Mouse (Mus musculus): Measurements from ENCODE around the gene Clasrp.

Clasrp gene

GRCm38 (mm10) chr7:19603849-19604605 is at the start of gene Clasrp:
TSS of gene Clasrp (minus strand) at chr7:19604486.
- DNase-seq (ENCODE audit: low read depth, low spot score) = peak; percentile 98

GRCm38 (mm10) chr7:19652614-19653013 is 48.3 kb upstream of the Clasrp start:
- DNase-seq (ENCODE audit: low read depth, low spot score) = no peak

DNA sequence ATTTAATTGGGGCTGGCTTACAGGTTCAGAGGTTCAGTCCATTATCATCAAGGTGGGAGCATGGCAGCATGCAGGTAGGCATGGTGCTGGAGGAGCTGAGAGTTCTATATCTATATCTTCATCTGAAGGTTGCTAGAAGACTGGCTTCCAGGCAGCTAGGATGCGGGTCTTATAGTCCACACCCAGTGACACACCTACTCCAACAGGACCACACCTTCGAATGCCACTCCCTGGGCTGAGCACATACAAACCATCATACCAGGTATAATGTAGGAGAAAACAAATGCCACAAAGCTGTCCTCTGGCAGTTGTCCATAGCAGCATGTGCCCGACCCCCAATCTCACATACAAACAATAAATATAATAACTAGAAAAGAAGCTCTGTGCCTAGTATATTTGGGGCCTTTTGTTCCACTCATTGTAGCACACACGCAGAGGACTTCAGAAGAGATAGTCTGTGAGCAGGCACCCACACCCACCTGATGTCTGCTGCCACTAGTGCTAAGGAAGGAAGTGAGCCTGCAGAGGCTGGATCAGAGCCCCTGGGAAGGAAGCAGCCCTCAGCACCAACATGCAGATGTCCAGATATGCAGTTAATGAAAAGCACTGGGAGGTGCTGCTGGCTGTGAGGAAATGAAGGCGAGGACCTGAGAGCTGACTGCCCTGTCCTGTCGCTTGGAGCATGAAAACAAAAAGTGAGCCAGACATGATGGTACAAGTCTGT is 46.9 kb upstream of the Clasrp start:
- no peak for DNase-seq (ENCODE audit: low read depth, low spot score)

DNA sequence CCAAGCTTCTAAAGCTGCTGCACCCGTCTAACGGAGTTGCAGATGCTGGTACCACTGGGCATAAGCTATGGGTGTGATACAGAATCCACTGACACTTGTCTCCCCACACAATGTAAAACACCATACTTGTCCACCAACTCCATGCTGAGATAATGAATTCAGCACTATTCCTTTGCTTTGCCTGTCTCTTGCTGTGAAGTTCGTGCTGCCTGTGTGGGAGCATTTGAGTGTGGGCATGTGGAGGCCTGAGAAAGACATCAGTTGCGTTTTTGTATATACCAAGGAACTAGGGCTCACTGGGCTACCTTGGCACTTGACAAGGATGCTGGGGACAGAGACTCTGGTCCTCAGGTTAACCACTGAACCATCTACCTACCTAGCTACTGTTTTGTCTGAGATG is 36.9 kb upstream of the Clasrp start:
- DNase-seq (ENCODE audit: low read depth, low spot score) = no peak

GRCm38 (mm10) chr7:19635074-19635827 is 31.0 kb upstream of the Clasrp start:
- no peak for DNase-seq (ENCODE audit: low read depth, low spot score)

DNA sequence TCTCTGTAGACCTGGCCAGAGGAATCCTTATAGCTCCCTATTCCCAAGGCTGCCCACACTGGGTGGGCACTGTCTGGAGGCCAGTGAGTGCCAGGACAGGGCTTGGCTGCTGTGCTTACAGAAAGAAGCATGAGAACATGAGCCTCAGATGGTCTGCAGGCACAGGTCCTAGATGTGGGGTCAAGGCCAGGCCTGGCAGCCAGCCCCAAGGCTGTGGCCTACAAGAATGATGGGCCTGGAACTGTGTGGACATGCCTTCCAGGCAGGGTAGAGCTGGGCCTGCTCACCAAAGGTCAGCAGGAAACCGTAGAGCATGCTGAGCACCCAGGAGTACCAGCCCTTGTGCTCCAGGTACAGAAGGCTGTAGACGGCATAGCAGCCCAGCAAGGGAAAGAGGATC is 30.3 kb upstream of the Clasrp start:
- no peak for DNase-seq (ENCODE audit: low read depth, low spot score)

GRCm38 (mm10) chr7:19633855-19634254 is 29.6 kb upstream of the Clasrp start:
- DNase-seq (ENCODE audit: low read depth, low spot score) = no peak

- no peak for DNase-seq (ENCODE audit: low read depth, low spot score)
These were observed 28.9 kb upstream of the Clasrp start for GRCm38 (mm10) chr7:19633197-19633596.

DNA sequence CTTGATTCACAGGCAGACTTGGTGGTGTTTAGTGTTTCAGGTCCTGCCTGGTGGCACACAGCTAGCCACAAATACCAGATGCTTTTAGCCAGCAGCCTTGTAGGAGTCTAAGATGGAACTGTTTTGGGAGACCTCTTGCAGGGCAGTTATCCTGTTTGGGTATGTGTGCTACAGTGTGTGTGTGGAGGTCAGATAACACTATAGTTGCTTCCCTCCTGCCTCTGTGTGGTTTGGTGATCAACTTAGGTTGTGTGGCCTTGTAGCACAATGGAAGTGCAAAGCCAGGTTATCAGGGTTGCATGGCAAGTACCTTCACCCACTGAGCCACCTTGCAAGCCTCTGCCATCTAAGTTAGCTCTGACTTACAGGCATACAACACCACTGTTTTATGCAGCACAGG is 28.4 kb upstream of the Clasrp start:
- DNase-seq (ENCODE audit: low read depth, low spot score) = no peak

DNA sequence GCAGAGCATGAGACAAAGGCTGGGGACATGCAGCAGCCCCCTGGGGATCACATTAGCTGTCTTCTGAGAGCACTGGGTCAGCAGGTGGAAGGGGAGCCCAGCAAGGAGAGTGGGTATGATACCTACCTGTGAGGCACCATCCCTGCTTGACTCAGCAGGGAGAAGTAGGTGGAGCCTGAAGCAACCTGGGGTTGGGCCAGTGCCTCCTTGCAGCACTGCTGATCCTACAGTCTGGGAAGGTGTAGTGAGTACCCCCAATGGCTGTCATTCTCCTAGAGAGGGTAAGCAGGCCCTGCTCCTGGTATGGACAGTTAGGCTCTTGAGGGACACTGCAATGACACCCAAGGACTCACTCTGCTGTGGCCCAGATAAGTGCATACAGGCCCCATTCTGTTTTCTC is 28.0 kb upstream of the Clasrp start:
- DNase-seq (ENCODE audit: low read depth, low spot score) = no peak

DNA sequence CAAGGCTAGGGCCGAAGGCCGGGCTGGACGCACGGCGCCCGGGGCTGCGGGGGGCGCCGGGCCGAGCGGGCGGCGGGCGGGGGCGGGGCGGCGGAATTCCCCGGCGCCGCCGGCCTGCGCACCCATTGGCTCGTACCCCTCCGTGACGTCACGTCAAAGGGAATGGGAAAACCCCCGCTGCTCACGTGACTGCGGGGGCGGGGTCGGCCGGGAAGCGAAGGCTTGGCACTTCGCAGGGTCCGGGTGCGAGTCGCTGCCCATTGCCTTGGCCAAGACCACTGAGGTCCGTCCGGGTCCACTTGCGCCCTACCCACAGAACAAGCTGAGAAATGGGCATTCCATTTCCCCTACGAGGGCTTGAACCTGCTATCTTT is 25.1 kb upstream of the Clasrp start, which contains the start of gene Relb:
Gene Relb (minus strand): TSS at position 78 of the 374 bp plus-strand sequence.
- DNase-seq (ENCODE audit: low read depth, low spot score) = peak; percentile 96

DNA sequence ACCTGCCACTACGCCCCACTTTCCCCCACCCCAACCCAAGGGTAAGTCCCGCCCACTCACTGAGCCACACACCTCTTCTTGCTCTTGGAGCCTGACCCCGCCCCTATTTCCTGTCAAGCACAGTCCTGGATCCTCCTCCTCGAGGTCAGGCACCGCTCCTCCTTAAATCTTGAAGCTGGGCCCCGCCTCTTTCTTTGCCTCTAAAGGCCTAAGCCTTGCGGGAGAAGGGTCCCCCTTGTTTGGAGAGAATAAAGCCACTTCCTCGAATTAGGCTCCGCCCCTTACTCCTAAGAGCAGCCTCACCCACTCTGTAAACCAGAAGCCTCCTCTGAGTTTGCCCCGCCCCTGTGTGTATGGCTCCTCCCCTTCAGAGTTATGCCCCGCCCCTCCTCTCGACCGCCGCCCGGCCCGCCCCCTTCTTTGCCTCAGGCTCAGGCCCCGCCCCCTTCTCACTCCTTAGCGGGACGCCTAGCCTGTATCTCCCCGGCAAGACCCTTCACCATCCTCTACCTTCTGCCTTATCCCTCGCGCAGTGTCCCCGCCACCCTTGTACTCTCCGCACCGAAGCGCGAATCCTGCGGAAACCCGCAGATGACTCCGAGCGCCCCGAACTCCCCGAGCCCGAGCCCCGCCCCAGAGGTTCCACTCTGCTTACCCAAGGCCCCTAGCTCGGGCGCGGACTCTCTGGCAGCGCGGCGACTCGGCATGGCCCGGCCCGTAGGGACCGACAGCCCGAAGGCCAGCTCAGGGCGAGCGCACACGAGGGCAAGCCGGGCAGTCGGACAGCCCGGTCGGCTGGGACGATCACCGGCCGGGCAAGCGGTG is 24.5 kb upstream of the Clasrp start:
- DNase-seq (ENCODE audit: low read depth, low spot score) = peak; percentile 100

DNA sequence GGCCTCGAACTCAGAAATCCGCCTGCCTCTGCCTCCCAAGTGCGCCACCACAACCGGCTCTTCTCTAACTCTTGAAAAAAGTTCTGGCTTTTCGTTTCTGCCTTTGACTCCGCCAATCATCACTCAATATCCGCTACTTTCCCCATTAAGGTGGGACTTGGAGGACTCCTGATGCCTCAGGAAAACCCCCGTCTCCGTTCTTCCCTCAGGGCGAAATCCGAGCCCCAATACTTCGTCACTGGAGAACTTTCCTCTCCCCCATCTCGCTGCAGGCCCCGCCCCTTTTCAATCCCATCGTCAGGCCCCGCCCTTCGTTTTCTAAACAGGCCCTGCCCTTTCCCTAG is 23.9 kb upstream of the Clasrp start:
- DNase-seq (ENCODE audit: low read depth, low spot score) = no peak

DNA sequence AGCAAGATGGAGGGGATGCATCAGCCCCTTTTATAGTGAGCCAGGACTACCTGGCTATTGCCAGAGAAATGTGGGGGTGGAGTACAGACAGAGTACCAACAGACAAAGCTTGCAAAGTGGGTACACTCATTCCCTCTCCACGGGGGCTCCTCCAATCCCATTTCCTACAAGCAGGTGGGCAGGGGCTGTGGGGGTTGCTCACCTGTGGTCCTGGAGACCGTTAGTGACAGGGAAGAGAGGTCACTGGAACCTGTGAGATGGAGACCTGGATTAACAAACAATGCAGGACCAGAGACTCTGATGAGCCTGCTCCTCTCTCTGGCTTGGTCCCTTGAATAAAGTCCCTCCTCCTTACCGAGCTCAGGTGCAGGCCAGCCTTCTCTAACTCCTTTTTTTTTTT is 23.4 kb upstream of the Clasrp start:
- no peak for DNase-seq (ENCODE audit: low read depth, low spot score)

GRCm38 (mm10) chr7:19623433-19623832 is 19.1 kb upstream of the Clasrp start:
- no peak for DNase-seq (ENCODE audit: low read depth, low spot score)

DNA sequence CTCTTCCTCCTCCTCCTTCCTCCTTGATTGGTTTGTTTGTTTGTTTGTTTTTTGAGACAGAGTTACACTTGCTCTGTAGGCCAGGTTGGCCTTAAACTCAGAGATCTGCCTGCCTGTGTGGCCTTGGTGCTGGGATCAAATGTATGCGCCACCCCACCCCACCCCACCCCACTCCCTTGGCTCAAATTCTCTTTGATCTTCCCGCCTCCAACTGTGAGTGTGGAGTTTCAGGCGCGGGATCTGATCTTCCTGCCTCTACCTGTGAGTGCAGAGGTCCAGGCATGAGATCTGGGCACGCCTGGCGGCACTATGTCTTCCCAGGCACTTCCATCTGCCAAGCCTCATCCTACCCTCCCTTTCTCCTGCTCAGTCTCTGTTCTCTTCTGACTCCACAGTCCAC is 18.0 kb upstream of the Clasrp start:
- DNase-seq (ENCODE audit: low read depth, low spot score) = peak; percentile 88

DNA sequence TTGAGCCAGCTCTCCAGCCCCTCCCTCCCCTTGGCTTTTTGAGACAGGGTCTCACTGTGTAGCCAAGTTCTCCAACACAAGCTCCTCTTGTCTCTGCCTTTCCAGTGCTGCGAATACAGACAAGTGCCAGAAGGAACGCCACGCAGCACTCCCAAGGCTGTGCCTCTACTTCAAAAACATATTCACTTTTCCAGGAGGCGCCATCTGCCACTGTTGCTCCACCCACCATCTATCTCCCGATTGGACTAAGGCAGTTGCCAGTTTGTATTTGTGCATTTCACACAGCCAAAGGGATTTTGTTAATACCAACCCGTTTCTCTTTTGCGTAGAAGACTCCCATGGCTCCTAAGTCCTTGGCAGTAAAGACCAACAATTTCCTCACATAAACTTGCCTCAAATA is 16.5 kb upstream of the Clasrp start:
- DNase-seq (ENCODE audit: low read depth, low spot score) = no peak

GRCm38 (mm10) chr7:19619004-19619801 is 14.9 kb upstream of the Clasrp start:
- DNase-seq (ENCODE audit: low read depth, low spot score) = peak; percentile 90

DNA sequence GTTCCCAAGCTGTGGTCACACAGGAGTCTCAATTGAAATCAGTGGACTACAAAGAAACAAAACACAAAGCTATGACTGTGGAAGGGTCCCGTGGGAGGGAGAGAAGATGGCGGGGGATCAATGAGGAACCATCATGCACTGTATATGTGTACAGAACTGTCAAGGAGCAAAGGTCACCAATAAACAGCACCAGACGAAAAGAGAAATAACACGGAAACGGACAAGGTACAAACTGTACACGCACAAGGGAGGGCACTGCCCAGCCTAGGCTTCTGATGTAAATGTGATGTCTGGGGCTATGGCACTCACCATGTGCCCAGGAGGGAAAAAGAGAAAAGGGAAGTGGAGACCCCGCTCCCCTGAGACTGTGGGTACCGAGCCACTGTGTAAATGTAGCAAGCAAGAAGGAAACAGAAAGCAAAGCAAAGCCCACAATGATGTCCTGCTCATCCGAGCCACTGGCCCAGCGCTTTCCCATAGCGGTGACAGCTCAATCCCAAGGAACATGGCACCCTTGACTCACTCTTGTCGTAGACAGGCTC is 10.8 kb upstream of the Clasrp start:
- no peak for DNase-seq (ENCODE audit: low read depth, low spot score)

- DNase-seq (ENCODE audit: low read depth, low spot score) = peak; percentile 50
These were observed 6.7 kb upstream of the Clasrp start for GRCm38 (mm10) chr7:19610969-19611368.

Measured in ZHBTc4 (cell line).